Mouse (Mus musculus) adrenal gland, postnatal 14 days (tissue): ENCODE measurements at regions not wholly inside any gene's neighbourhood (a gene's known extent, or its start where the extent isn't known, plus 50 kb on each side); places are given as distances from the start of the nearest gene placed in this dataset.

Source experiments
- DNase-seq: peaks from one replicate; pipeline ENCODE4 v3.0.0; 2021; ENCODE audit warnings: mixed read lengths

GRCm38 (mm10) chr11:57958233-57958632 lies 50.6 kb upstream of the Larp1 start:
- DNase-seq = no peak

GRCm38 (mm10) chr11:57956909-57957308 lies 52.0 kb upstream of the Larp1 start:
- no peak for DNase-seq

GRCm38 (mm10) chr11:57956076-57956475 lies 52.8 kb upstream of the Larp1 start:
- peak; percentile 54 for DNase-seq

- no peak for DNase-seq
Measured at GRCm38 (mm10) chr11:57955476-57955875, 53.4 kb upstream of the Larp1 start.

GRCm38 (mm10) chr11:57954510-57955184 lies 54.2 kb upstream of the Larp1 start:
- no peak for DNase-seq

- no peak for DNase-seq
Measured at GRCm38 (mm10) chr11:57953694-57954093, 55.2 kb upstream of the Larp1 start.

- DNase-seq = no peak
Measured at GRCm38 (mm10) chr11:57952619-57953018, 56.2 kb upstream of the Larp1 start.

- DNase-seq = no peak
Measured at GRCm38 (mm10) chr11:57951541-57952326, 57.1 kb upstream of the Larp1 start.

- peak; percentile 48 for DNase-seq
Measured at GRCm38 (mm10) chr11:57950989-57951388, 57.9 kb upstream of the Larp1 start.

GRCm38 (mm10) chr11:57949067-57949466 lies 59.8 kb upstream of the Larp1 start:
- DNase-seq = no peak

- DNase-seq = no peak
Measured at GRCm38 (mm10) chr11:57947347-57947746, 61.5 kb upstream of the Larp1 start.

- DNase-seq = peak; percentile 93
Measured at GRCm38 (mm10) chr11:57934391-57934850, 74.4 kb upstream of the Larp1 start.

GRCm38 (mm10) chr11:57933065-57933464 lies 75.8 kb upstream of the Larp1 start:
- DNase-seq = no peak

GRCm38 (mm10) chr11:57929506-57929905 lies 79.4 kb upstream of the Larp1 start:
- no peak for DNase-seq

GRCm38 (mm10) chr11:57920263-57920662 lies 87.6 kb upstream of the Hand1 start:
- peak; percentile 31 for DNase-seq

GRCm38 (mm10) chr11:57918447-57919059 lies 85.9 kb upstream of the Hand1 start:
- DNase-seq = no peak

- DNase-seq = no peak
Measured at GRCm38 (mm10) chr11:57917974-57918373, 85.4 kb upstream of the Hand1 start.

- no peak for DNase-seq
Measured at GRCm38 (mm10) chr11:57916016-57916415, 83.4 kb upstream of the Hand1 start.

- no peak for DNase-seq
Measured at GRCm38 (mm10) chr11:57913801-57914560, 81.4 kb upstream of the Hand1 start.

GRCm38 (mm10) chr11:57913020-57913699 lies 80.5 kb upstream of the Hand1 start:
- DNase-seq = no peak

- peak; percentile 47 for DNase-seq
Measured at GRCm38 (mm10) chr11:57911698-57912283, 79.2 kb upstream of the Hand1 start.
